Mouse (Mus musculus): ENCODE data around the gene Gucy2e.

DNA sequence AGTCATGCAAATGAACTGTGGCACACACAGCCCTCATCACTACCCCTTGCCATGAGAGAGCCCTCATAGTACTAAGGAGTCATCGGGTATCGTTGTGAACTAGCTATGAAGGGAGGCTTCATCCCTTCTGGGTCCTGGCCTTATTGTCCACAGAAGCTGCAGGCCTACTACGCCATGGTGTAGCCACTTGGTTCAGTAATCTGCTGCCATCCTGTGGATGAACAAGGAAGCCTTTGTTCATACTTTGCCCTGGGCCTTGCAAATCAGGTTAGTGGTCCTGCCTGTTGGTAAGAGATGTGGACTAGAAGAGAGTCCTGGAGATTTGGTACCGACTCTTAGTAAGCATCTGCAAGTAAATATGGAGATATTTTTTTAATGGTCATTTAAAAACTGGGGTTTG lies 6.4 kb downstream of the Gucy2e start:
- TF ChIP-seq POLR2A (IDR thresholded peaks at IDR 0.05; ENCODE audit: control insufficient read depth, extremely low read depth, insufficient read depth, low read length, poor library complexity): no peak
- no peak for TF ChIP-seq CTCF (IDR thresholded peaks at IDR 0.05; ENCODE audit: borderline replicate concordance, control insufficient read depth, extremely low read depth, insufficient read depth, low read length, poor library complexity)

Data from thymus, adult 2 months (tissue).